Mouse (Mus musculus) embryonic fibroblast, embryonic 13.5 days (primary cell): ENCODE measurements around the gene St3gal3. TPM values are rescaled to one million over a fixed set of nuclear protein-coding genes. Genes with fewer than 3 reads are reported as not detected.

Source experiments
- H3K27ac ChIP-seq: 2 replicates; pipeline ENCODE4 v1.5.1; 2012; ENCODE audit warnings: low read length, control low read depth, inconsistent platforms; ENCODE audit not compliant: insufficient read depth
- H3K4me1 ChIP-seq: 2 replicates; pipeline ENCODE4 v1.6.1; 2011; ENCODE audit warnings: low read length; ENCODE audit not compliant: control insufficient read depth, insufficient read depth
- H3K4me3 ChIP-seq: 2 replicates; pipeline ENCODE4 v1.5.1; 2011; ENCODE audit warnings: mild to moderate bottlenecking, control low read depth, low read length; ENCODE audit not compliant: insufficient read depth
- CTCF ChIP-seq: IDR thresholded peaks from 2 replicates; pipeline ENCODE4 v1.5.1; 2011; ENCODE audit warnings: mild to moderate bottlenecking, control low read depth, low read length, moderate library complexity, borderline replicate concordance; ENCODE audit not compliant: insufficient read depth
- POLR2A ChIP-seq: IDR thresholded peaks from 2 replicates; pipeline ENCODE4 v1.6.1; 2011; ENCODE audit warnings: low read depth, mild to moderate bottlenecking, control low read depth, low read length, moderate library complexity
- polyA plus RNA-seq: library from polyadenylated mRNA; stranded (reverse); fragments of >200 nt; gene quantifications from 2 replicates; pipeline ENCODE4 v1.2.4, GENCODE M21; 2011; ENCODE audit warnings: low read depth; ENCODE audit not compliant: missing spikeins, insufficient read length

St3gal3 gene
- polyA plus RNA-seq, 1 experiment: 21.5 TPM

DNA sequence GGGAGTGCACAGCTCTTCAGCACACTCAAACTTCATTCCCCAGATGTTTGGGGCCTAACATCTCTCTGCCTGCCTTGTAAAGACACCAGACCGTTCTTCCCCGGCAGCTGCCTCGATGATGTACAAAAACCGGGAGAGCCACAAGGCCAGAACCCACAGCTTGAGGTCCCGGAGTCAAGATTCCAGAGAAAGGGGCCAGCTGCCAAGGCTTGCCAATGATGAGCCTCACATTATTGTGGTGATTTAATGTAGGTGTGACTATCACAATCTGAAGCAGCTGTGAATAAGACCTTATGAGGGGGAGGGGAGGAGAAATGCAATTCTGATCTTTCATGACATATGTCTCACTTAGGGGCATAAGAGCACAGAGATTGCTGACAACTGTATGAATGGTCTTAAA, 104.4 kb downstream of the St3gal3 start:
- H3K27ac ChIP-seq: no peak overlapping the region

DNA sequence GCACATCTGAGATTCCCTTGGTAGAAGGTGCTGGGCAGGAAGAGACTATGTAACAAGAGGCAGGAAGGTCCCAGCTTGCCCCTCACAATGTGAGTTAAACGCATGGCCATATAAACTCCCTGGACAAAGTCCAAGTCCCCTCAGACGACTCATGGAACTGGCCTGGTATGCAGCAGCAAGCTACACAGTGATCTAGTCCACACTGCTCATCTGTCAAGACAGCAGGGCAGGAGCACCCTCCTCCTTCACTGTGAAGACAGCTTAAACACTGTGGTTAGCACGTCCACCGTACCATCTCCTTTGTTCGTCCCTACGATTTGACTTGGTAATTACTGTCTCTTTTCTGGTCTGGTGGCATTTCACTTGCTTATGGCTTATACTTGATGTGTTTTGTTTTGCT, 104.8 kb downstream of the St3gal3 start:
- TF ChIP-seq CTCF (no peak), POLR2A (no peak)
- no peak overlapping the region for H3K27ac ChIP-seq
- no peaks in the 10 kb centered on the region; the same call in 1 of the 2 replicates for H3K4me1 ChIP-seq
- H3K4me3 ChIP-seq: no peak overlapping the region

More for the DNA sequence above, 104.4 kb downstream of the St3gal3 start:
- Histone ChIP-seq H3K4me3 (no peak overlapping the region), H3K4me1 (no peaks in the 10 kb centered on the region; the same call in 1 of the 2 replicates)
- TF ChIP-seq CTCF (no peak), POLR2A (no peak)

DNA sequence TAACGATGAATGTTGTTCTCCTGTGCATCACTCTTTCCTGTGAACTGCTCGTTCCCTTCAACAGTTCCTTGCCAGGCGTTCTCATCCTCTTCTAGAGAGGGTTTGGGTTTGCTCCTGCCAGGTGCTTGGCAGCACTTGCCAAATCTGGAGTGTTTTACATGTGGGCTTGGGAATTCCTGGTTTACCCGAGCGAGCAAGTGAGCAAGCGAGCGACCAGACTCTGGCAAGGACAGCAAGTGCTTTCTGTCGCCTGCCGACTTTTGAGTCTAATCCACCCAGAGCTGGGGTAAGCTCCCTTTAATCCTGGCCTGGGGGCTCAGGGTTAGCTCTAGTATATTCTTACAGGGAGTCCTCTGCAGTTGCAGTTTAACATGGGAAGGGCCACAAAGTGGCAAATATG, 105.7 kb downstream of the St3gal3 start:
- no peaks in the 10 kb centered on the region; the same call in 1 of the 2 replicates for H3K4me1 ChIP-seq
- no peak overlapping the region for H3K4me3 ChIP-seq
- H3K27ac ChIP-seq: no peak overlapping the region
- no peak for TF ChIP-seq POLR2A
- no peak for TF ChIP-seq CTCF

DNA sequence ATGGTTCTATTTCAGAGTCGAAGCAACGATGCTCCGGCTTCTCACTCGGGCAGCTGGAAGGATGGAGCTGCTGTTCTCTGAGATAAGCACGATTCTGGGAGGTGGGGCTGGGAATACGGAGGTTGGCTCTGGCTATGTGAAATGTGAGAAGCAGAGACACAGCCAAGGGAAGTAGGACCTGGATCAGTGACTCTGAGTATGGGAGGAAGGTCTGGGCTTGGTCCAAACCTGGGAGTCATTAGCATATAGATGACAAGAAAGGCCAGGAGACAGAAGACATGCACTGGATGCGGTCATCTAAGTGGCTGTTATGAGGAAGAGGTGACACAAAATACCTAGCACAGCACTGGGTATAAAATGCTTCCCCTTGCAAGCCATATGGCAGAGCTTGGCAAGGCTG, 108.8 kb downstream of the St3gal3 start:
- Histone ChIP-seq H3K4me1 (no peaks in the 10 kb centered on the region; the same call in 1 of the 2 replicates), H3K4me3 (no peak overlapping the region), H3K27ac (no peak overlapping the region)
- TF ChIP-seq CTCF (no peak), POLR2A (no peak)

DNA sequence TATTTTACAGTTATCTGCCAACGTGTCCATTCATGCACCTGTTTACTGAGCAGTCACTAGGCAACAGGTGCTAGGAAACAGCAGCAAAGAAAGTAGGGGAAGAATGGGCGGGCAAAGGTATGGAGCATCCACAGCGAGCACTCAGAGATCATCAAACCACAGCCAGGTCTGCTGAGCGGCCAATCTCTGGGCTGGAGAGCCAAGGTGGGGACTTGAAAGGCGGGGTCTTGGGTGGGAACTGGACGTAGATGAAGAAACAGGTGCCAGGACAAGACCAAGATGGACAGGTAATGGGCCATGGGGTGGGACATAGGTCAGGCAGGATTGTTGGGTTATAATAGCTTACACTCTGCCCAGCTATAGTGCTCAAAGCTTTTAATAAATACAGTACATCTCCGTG, 109.3 kb downstream of the St3gal3 start:
- H3K4me1 ChIP-seq: no peaks in the 10 kb centered on the region; the same call in 1 of the 2 replicates
- TF ChIP-seq CTCF: no peak
- no peak for TF ChIP-seq POLR2A
- H3K4me3 ChIP-seq: no peak overlapping the region
- no peak overlapping the region for H3K27ac ChIP-seq

DNA sequence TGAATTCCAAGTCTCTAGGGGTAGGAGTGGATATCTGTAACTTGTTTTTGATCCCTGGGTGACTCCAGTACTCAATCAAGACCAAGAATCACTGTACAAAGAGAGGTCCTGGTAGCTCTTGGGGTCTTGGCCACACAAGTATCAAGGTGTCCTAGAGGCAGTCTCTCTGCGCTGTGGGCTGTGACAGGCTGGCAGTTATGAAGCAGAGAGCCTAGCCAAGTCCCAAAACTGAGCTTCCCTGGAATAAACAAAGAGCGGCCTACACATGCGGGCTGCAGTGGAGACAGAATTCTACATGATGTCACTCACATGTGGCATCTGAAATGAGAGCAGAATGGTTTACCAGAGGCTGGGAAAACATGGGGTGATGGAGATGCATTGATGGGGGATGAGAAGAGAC, 111.9 kb downstream of the St3gal3 start:
- no peak overlapping the region for H3K4me3 ChIP-seq
- no peak for TF ChIP-seq POLR2A
- TF ChIP-seq CTCF: no peak
- H3K27ac ChIP-seq: no peak overlapping the region
- H3K4me1 ChIP-seq: no peaks in the 10 kb centered on the region

DNA sequence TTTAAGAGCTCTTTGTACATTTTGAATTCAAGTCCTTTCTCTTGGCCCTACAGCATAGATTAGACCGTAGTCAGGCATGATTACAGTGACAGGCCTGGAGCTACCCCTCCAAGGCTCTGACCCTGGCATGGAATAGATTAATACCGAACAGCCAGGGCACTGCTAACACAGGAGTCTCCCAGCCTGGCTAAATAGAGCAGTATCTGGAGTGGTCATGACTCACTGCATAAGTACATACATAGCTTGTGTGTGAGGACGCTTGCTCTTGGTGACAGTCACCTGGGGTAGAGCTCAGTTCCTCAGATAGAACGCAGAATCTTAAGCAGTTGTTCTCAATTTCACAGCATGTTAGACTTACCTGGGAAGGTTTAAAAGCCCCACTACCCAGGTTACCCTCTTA, 112.3 kb downstream of the St3gal3 start:
- no peak for TF ChIP-seq POLR2A
- no peak for TF ChIP-seq CTCF
- Histone ChIP-seq H3K4me1 (peaks cover 3% of the 10 kb centered on the region; the same call in 1 of the 2 replicates), H3K4me3 (no peak overlapping the region), H3K27ac (no peak overlapping the region)

DNA sequence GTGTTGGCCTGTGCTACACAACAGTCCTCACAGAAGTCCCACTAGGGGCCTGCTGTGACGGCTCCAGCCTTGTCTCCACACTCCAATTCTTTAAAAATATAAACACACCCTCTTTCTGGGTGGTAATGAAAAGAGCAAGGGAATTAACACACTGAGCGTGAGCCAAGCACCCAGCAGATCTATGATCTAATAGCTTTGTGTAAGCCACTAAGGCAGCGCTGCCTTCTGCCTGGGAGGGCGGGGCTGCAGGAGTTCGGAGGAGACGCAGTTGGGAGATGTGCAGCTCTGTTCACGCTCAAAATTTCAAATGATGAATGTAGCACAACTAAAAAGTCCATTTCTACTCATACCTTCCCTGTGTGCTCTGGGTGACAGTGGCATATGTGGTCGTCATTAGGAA, 115.1 kb downstream of the St3gal3 start:
- H3K4me1 ChIP-seq: peaks cover 12% of the 10 kb centered on the region; the same call in 1 of the 2 replicates
- TF ChIP-seq CTCF (no peak), POLR2A (no peak)
- H3K27ac ChIP-seq: no peak overlapping the region
- no peak overlapping the region for H3K4me3 ChIP-seq

DNA sequence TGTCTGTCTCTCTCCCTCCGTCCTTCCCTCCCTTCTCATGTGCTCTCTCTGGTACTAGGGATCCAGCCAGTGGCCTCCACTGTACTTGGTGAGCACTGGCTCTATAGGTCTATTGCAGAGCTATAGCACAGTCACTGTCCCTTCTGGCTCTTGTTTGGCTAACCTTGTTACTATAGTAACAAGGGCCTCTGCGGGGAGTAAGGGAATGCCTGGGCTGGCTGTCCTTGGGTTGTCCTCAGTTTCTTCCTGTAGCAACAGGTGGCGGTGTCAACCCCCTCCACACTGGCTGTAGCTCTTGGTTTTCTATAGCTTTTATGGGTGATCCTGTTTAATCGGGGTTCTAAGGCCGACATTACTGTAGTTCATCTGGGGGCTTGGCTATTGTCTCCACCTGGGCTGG, 115.5 kb downstream of the St3gal3 start:
- Histone ChIP-seq H3K4me3 (no peak overlapping the region), H3K4me1 (peaks cover 12% of the 10 kb centered on the region; the same call in 1 of the 2 replicates), H3K27ac (no peak overlapping the region)
- TF ChIP-seq CTCF (no peak), POLR2A (no peak)

DNA sequence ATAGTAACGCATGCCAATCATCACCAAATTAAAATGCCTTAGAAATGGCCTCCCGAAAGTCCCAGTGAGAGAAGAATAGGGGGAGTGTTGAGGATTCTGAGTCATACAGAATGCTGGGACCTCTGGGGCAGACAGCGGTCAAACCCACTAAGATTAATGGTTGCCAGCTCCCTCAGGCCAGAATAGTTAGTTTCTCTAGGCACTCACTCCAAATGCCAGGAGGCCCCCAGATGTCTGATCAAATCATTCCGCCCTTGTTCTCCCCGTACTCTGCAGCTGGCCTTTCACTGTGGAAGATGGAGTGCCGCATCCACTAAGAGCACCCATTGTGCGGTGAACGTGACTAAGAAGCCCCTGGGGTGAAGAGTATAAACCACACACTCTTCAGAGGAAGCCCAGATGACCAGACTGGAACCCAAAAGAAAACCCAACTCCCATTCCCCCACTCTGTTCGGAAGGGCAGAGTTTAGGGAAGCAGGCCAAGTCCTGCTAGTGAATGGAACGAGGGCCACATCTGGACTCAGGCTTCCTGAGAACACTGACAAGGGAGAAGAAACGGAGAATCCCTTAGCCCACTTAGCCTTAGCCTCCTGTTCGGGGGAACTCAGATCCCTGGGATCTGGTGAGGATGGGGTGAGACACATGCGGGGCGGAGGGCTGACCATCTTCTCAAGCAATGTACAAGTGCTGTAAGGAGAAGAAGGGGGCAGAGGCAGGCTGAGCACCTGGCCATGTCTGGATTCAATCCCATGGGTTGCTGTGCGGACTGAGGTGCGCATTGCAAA, 117.5 kb downstream of the St3gal3 start:
- H3K27ac ChIP-seq: peak overlapping the region; percentile 75
- H3K4me1 ChIP-seq: peaks cover 12% of the 10 kb centered on the region; the same call in 1 of the 2 replicates
- H3K4me3 ChIP-seq: no peak overlapping the region
- TF ChIP-seq POLR2A (no peak), CTCF (no peak)
